Mouse (Mus musculus) forebrain, embryonic 10.5 days (tissue): ENCODE results near the gene Ppp6r3. TPM values are rescaled to one million over a fixed set of nuclear protein-coding genes. Genes with fewer than 3 reads are reported as not detected.

Source experiments
- DNase-seq: peaks from one replicate; pipeline ENCODE4 v3.0.0-alpha.2; 2017; ENCODE audit warnings: low spot score; ENCODE audit errors: extremely low spot score
- H3K27ac ChIP-seq: fragments of 300-500 bp; sonication (generic); 2 replicates; pipeline ENCODE4 v1.5.1; 2016; ENCODE audit warnings: mild to moderate bottlenecking
- H3K27me3 ChIP-seq: fragments of 300-500 bp; sonication (generic); 2 replicates; pipeline ENCODE4 v1.6.1; 2016; ENCODE audit warnings: mild to moderate bottlenecking; ENCODE audit not compliant: poor library complexity, severe bottlenecking
- H3K36me3 ChIP-seq: fragments of 300-500 bp; sonication (generic); replicated peaks from 2 replicates; pipeline ENCODE4 v1.6.1; 2016; ENCODE audit warnings: mild to moderate bottlenecking, moderate library complexity
- H3K4me1 ChIP-seq: fragments of 300-500 bp; sonication (generic); 2 replicates; pipeline ENCODE4 v1.6.1; 2016
- H3K4me3 ChIP-seq: fragments of 300-500 bp; sonication (generic); 2 replicates; pipeline ENCODE4 v1.5.1; 2016; ENCODE audit warnings: mild to moderate bottlenecking, moderate library complexity
- H3K9me3 ChIP-seq: fragments of 300-500 bp; sonication (generic); 2 replicates; pipeline ENCODE4 v1.6.1; 2016; ENCODE audit warnings: mild to moderate bottlenecking, moderate library complexity
- WGBS: fragments of 180-500 bp; shearing (Covaris S2); methylation state at CpG from one replicate; pipeline ENCODE4 v1.1.7; 2016; 5-methylcytosine and 5-hydroxymethylcytosine counted together
- polyA plus RNA-seq: library from polyadenylated mRNA; unstranded; fragments of >200 nt; fragmentation: Nextera tagmentation; extraction: Ambion mirVana; gene quantifications from 2 replicates; pipeline ENCODE4 v1.2.1, GENCODE M21; 2016

Gene Ppp6r3
- polyA plus RNA-seq, 1 experiment from 2014 or later, result 75.3 TPM

DNA sequence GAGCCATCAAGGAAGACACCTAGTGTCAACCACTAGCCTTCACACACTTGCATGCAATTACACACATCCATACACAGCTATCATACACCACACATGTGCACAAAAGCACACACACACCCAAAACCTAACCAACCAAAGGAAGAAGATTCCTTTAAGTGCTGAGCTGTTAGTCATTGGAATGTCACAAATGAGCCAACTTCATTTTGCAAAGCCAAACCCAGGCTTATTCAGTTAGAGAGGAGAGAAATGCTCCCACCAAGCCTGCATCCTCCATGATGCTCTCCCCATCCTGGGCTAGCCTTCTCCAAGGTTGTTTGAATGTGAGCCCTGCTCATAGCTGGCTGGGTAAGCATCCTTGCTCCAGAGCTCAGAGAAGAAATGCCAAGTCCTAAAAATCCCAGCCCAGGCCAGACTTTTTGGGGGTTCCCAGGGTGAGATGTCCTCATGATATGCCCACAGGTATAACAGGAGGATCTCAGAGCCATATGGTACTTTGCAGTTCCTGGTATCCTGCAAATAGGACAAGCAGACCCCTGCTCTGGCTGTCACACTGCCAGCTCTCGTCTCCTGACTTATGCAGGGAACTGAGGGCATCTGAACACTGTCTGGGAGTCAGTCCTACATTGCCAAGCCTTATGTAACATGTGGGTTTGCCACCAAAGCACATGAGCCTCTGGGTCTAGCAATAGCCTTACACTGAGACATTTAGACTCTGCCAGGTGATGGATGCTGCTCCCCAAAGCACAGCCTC lies 169.8 kb downstream of the Ppp6r3 start:
- no peak overlapping the region for H3K27ac ChIP-seq
- H3K4me1 ChIP-seq, result 0 out of 2 replicates have a peak, but pooled peaks cover 2% of the 10 kb centered on the region
- no peaks in the 10 kb centered on the region for H3K27me3 ChIP-seq
- H3K36me3 ChIP-seq, result no peaks in the 10 kb centered on the region
- H3K9me3 ChIP-seq, result no peaks in the 10 kb centered on the region; the same call in 1 of the 2 replicates
- no peak for DNase-seq
- no peak overlapping the region for H3K4me3 ChIP-seq
- 61% methylated on average over 1 of the region's 1 CpGs for WGBS

Other genes with a start within 250 kb of the Ppp6r3 start
- gene Tesmin, start 186.9 kb downstream of the Ppp6r3 start, polyA plus RNA-seq, result 0.17 and 0.22 TPM in 2 replicates
- gene Gal, start 161.2 kb downstream of the Ppp6r3 start, polyA plus RNA-seq, result 0.54 and 0.81 TPM in 2 replicates
- 3.6 and 3.9 TPM in 2 replicates for gene Lrp5, start 110.8 kb upstream of the Ppp6r3 start, polyA plus RNA-seq
- gene 1810055G02Rik, start 132.5 kb upstream of the Ppp6r3 start, polyA plus RNA-seq, result 44.9 and 47.7 TPM in 2 replicates
- 29.2 and 29.3 TPM in 2 replicates for gene Kmt5b, start 191.7 kb upstream of the Ppp6r3 start, polyA plus RNA-seq